Mouse (Mus musculus) megakaryocyte, adult 5-6 weeks (primary cell): ENCODE measurements around the gene Gm28308. TPM values are rescaled to one million over a fixed set of nuclear protein-coding genes. Genes with fewer than 3 reads are reported as not detected.

Experiments
- ATAC-seq: 2 replicates; pipeline ENCODE4 v1.8.0; 2016; ENCODE audit warnings: mild to moderate bottlenecking, inconsistent platforms; ENCODE audit not compliant: poor library complexity, severe bottlenecking
- total RNA-seq, 2 experiments: library from RNA; stranded (forward) in 1 of 2; stranded (reverse) in 1 of 2; fragments of 153-499, 151-499 nt in 1 of 2; fragments of 221-1000, 200-1000 nt in 1 of 2; gene quantifications; 2 replicates each; pipeline versions ENCODE4 v1.2.3 to v1.2.4; 2015 to 2017

Gm28308 gene
- total RNA-seq (2015) (not detected in 2 replicates), total RNA-seq (2017) (not detected in 2 replicates)

GRCm38 (mm10) chr6:52213119-52213986 is at the start of gene Gm28308, which contains the start of gene Hoxa3:
Gene Gm28308, minus strand, starts transcription at chr6:52213339.
Gene Hoxa3, minus strand, starts transcription at chr6:52213336.
- 0 out of 2 replicates have a peak, but pooled peaks have one; percentile 15 for ATAC-seq

DNA sequence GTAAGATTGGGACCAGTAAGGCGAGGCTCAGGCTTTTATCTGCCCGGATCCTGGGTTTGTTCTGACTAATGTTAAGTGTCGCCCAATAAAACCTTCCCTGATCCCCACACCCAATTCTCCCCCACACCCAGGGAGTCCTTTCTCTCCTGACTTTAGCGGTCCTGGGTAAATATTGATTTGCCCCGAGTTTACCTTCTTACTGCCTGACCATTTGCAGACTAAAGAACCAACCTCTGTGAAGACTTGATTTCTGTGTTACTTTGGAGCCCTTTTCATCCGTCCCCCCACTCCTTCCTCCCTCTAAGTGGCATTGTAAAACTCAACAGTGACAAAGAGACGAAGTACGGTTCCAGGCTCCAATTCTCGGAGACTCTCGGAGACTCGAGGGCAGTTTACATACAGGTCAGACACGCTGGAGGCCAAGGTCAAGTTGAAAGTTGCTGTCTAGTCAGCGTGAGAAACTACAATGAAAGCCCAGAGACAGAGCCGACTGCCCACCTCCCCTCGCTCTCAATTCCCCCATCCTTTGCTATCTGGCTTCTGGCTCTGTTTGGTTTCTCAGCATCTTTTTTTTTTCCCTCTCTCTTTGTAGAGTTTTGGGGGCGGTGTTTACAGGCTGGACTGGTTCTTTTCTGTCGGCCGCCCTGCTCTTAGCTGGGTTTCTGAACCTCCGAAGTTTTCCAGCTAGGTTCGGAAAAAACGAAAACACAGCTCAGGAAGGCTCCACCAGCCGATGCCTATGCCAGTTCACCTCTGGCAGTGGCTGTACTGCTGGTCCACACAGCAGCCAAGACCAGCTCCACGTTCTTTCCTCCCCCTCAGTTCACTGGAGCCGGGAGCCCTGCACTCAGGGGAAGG is 49.6 kb upstream of the Gm28308 start:
- no peak for ATAC-seq

GRCm38 (mm10) chr6:52261751-52262462 is 48.8 kb upstream of the Gm28308 start:
- no peak for ATAC-seq

DNA sequence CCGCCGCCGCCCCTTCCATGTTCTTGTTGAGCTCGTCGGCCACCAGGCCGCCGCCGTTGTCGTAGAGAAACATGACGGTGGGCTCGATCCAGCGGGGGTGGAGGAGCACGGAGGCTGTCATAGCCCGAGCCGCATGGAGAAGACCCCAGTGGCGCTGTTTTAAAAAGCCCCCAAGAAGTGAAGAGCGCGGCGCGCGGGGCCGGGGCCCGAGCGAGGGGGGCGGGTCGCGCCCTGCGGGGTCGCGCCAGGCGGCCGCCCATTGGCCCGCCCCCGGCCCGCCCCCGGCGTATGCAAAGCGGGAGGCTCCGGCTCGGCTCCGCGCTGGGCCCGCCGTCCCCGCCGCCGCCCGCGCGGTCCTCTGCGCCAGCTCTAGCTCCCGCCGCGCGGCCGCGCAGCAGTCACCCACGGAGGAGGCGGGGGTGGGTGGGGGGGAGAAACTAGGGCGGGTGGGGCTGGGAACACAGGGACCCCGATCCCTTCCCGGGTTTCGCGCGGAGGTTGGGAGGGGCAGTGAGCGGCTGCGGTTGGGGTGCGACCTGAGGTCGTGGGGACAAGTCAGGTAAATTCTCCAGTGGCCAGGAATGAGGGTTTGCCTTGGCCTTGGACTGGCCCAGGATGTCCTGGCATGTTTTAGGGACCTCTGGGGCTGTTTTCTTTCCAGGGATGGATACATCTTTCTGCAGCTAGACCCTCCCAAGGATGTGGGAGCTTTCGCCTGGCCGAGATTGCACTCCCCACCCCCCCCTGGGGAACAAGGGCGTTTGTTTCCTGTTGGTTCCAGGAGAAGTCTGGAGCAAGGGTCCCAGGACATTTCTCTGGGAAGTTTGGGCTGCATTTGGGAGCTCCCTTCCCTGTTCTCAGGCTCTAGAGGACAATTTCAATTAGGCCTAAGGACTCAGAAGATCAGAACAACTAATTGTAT is 47.8 kb upstream of the Gm28308 start, which contains the start of gene Hoxa13:
TSS of gene Hoxa13 (minus strand) at position 227 of the 922 bp plus-strand sequence.
- ATAC-seq = no peak

GRCm38 (mm10) chr6:52259811-52260261 is 46.7 kb upstream of the Gm28308 start:
- ATAC-seq = no peak

DNA sequence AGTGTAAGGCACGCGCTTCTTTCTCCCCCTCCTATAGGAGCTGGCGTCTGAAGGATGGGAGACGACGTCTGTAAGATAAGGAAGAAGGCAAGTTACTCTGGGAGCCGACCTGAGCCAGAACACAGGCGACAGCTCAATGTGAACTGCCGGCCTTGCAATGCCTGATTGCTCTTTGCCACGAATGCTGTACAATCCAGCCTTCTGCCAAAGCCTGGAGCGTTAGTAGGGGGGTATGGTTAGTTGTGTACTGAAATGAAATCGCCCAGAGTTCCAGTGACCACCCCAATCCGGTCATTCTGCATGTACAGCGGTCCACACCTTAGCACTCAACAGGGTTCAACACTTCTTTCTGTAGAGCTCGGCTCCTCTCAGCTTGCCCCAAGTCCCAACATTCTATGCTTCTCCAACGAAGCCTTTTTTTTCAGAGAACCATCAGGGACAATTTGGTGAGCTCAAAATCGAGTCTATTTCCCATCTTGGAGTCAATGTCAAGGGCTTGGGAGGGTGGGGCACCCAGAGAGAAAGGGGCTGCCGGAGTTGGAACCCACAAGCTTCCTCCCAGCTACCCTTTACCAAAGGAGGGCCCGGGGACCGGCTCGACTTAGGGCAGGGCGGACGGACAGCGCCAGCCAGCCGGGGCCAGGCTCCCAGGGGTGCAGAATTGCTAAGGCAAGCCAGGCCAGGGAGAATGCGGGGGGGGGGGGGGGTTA is 46.1 kb upstream of the Gm28308 start:
- no peak for ATAC-seq

DNA sequence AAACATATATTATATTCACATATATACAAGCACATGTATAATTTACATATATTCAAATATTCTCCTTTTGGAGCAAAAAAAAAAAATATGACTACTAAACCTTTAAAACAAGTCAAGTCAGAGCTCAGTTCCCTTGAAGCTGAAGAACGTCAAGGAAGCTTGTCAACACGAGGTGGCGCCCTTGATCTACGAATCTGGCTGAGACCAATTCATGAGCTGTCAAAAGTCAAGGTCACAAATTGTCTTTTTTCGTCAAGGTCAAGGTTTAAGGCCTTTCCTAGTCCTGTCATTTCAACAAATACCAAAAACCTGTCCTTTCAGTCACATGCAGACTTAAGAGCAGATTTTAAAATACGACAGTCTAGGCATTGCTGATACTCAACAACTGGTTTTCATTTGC is 43.8 kb upstream of the Gm28308 start:
- ATAC-seq = peak; percentile 64

DNA sequence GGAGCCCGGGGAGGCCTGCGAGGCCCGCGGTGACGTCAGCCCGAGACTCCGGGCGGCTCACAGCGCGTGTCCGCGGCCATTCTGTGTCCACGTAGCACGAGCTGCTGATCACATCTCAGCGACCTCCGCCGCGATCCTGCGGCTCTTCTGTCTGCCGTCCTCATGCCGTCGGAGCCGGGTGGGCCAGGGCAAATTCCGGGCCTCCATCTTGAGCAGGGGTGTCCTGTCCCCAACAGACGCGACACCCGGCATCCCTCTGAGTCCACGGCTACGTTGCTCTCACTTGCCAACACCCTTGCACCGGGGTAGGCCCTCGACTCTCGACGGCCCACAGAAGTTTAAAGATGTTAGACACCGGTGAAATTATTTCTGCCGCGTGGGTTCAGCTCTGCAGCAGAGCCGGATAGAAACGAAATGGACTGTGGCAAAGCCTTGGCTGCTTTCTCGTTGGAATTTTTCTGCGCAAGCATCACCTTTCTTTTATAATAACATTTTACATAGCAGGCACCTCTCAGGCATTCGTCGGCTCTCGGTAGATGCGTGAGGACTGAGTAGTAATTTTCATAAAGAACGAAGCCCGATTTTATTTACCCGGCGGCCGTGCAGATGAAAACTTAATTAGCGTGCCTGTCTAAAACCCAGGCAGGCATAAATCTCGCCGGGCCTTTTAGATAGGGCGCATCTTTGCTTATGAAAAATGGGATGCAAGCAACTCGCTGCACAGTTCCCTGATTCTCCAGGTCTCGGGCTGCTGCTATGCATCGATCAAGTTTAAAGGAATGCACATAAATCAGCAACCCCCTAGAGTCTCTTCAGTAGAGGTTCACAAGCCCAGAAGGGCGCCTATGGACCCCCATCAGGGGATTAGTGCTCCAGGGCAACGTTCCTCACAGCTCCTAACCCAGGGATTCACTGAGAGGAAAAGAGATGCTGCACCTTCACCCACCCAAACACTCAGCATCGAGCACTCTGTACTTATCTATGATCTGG is 40.7 kb upstream of the Gm28308 start:
- ATAC-seq = no peak; the same call in 1 of the 2 replicates

GRCm38 (mm10) chr6:52252775-52253376 is 39.7 kb upstream of the Gm28308 start:
- ATAC-seq = no peak

DNA sequence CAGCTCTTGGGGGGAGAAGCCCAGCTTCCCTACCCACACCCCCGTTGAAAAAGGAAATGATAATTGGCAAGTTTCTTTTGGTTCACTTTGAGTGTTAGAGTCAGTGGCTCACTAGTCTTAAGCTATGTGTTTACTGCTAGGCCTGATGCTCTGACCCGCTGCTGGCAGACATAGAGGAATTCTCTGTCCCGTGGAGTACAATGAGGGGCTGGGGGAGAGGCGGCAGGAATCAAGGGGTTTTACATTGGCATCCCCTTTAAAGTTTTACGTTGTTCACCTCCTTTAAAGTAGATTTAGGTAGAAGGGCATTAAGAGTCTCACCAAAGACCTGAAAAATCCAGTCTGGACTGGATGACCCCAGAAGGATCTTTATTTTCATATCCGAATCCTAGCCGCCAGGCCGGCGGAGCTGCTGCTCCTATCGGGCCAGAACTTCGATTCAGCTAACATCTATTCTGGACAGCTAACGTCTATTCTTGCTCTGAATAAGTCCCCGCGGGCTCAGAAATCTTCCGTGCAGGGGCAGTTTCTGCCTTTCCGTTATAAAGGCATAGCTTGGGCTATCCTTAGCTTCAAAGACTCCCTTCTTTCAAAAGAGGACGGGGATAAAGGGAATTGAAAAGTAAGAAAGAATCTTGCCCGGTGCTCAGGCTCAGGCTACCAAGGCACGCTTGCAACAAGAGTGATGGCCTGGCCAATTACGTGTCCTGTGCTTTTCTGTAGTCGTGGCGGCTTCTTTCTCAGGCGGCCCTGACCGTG is 39.1 kb upstream of the Gm28308 start:
- no peak for ATAC-seq

GRCm38 (mm10) chr6:52251177-52251879 is 38.2 kb upstream of the Gm28308 start:
- ATAC-seq = no peak

GRCm38 (mm10) chr6:52249826-52250225 is 36.7 kb upstream of the Gm28308 start:
- no peak for ATAC-seq

DNA sequence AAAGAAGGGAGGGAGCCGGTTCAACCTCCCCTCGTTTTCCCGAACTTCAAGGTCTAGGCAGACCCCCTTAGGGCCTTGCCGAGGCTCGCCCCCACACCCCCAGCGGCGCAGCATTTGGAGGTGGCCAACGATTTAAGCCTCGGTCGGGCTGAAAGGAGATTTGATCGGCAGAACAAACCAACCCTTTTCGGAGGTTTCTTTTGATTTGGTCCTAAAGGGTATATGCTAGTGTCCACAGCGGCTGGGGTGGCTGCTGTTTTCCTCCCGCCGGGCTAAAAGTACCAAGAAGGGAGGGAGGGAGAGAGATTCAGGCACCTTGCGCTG is 36.2 kb upstream of the Gm28308 start:
- no peak for ATAC-seq

DNA sequence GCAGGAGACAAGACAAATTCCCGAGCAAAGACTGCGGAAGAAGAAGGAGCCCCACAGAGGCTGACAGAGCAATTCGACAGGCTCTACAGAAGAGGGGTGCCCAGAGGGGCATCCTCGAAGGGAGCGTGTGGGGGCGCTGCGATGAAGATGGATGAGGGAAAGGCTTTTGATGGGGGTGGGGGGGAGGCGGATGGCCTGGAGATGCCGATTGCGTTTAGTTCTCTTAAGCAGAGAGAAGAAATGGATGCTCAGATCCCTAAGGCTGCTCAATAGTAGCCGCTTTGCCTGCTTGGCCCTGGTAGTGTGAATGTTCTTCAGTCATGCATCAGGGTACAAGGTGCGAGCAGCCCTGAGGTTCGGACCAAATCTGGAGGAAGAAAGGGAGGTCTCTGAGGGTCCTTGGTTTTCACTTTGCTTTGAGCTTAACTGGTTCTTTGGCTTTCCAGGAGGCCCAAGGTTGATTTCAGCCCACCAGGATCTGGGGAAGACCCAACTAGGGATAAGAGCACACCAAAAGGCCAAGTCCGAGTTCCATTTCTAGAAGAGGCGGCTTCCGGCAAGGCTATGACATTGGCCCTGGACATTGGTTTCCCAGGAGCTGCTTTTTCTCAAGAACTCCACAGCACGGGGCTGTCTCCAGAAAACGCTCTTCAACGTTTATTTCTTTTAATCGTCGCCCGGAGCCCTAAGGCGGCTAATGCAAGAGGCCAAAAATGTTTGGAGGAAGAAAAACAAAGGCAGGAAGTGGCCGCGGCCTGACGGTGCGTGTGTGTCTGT is 35.7 kb upstream of the Gm28308 start:
- no peak for ATAC-seq
